Mouse (Mus musculus): Measurements from ENCODE around the gene Stx1a. TPM values are rescaled to one million over a fixed set of nuclear protein-coding genes. Genes with fewer than 3 reads are reported as not detected.

Gene Stx1a
- polyA plus RNA-seq, 1 experiment: 5.3 TPM

GRCm38 (mm10) chr5:134985633-134986297 is 37.5 kb upstream of the Stx1a start, which contains the start of gene Cldn3:
Cldn3 (plus strand) TSS chr5:134986214.
- TF ChIP-seq MYOG (IDR thresholded peaks at IDR 0.05; ENCODE audit: control insufficient read depth, extremely low read depth, insufficient read length): no peak
- no peak for TF ChIP-seq MAX (IDR thresholded peaks at IDR 0.05)
- no peak for TF ChIP-seq CTCF (IDR thresholded peaks at IDR 0.05; ENCODE audit: control insufficient read depth, insufficient read depth, insufficient read length)
- no peak for TF ChIP-seq CEBPB (IDR thresholded peaks at IDR 0.05; ENCODE audit: low read depth)
- no peak for TF ChIP-seq FOSL1 (IDR thresholded peaks at IDR 0.05; ENCODE audit: insufficient read depth, low read length, poor library complexity, severe bottlenecking)
- no peak for TF ChIP-seq MYOD1 (IDR thresholded peaks at IDR 0.05; ENCODE audit: control insufficient read depth, insufficient read length, low read depth)
- no peak for TF ChIP-seq USF1 (IDR thresholded peaks at IDR 0.05; ENCODE audit: low read depth)
- Histone ChIP-seq H3K36me3 (ENCODE audit: control insufficient read depth, insufficient read depth) (no peaks in the 10 kb centered on the region), H3K27me3 (ENCODE audit: control insufficient read depth, insufficient read depth, insufficient read length) (peaks cover 26% of the 10 kb centered on the region), H3K4me3 (ENCODE audit: insufficient read depth, poor library complexity, severe bottlenecking) (no peak within 1 kb of the TSS), H3ac (ENCODE audit: control insufficient read depth, insufficient read length, low read depth) (no peak within 1 kb of the TSS), H3K79me3 (ENCODE audit: low read depth) (no peaks in the 10 kb centered on the region), H3K79me2 (ENCODE audit: control insufficient read depth, insufficient read depth) (no peaks in the 10 kb centered on the region)

- H3K27me3 ChIP-seq (ENCODE audit: control insufficient read depth, insufficient read depth, insufficient read length): peaks cover 26% of the 10 kb centered on the region
Measured at GRCm38 (mm10) chr5:134986298-134987268, 36.7 kb upstream of the Stx1a start.

GRCm38 (mm10) chr5:134989166-134989565 is 34.1 kb upstream of the Stx1a start:
- no peaks in the 10 kb centered on the region for H3K36me3 ChIP-seq (ENCODE audit: control insufficient read depth, insufficient read depth)
- H3K27me3 ChIP-seq (ENCODE audit: control insufficient read depth, insufficient read depth, insufficient read length): peaks cover 26% of the 10 kb centered on the region
- H3ac ChIP-seq (ENCODE audit: control insufficient read depth, insufficient read length, low read depth): no peak overlapping the region
- no peaks in the 10 kb centered on the region for H3K79me2 ChIP-seq (ENCODE audit: control insufficient read depth, insufficient read depth)
- no peak overlapping the region for H3K4me3 ChIP-seq (ENCODE audit: insufficient read depth, poor library complexity, severe bottlenecking)
- TF ChIP-seq MYOG (IDR thresholded peaks at IDR 0.05; ENCODE audit: control insufficient read depth, extremely low read depth, insufficient read length) (no peak), CTCF (IDR thresholded peaks at IDR 0.05; ENCODE audit: control insufficient read depth, insufficient read depth, insufficient read length) (no peak), MAX (IDR thresholded peaks at IDR 0.05) (no peak), CEBPB (IDR thresholded peaks at IDR 0.05; ENCODE audit: low read depth) (no peak), MYOD1 (IDR thresholded peaks at IDR 0.05; ENCODE audit: control insufficient read depth, insufficient read length, low read depth) (no peak), USF1 (IDR thresholded peaks at IDR 0.05; ENCODE audit: low read depth) (no peak)
- no peaks in the 10 kb centered on the region for H3K79me3 ChIP-seq (ENCODE audit: low read depth)

More at GRCm38 (mm10) chr5:134986298-134987268, 36.7 kb upstream of the Stx1a start:
- Histone ChIP-seq H3K79me3 (ENCODE audit: low read depth) (no peaks in the 10 kb centered on the region), H3K36me3 (ENCODE audit: control insufficient read depth, insufficient read depth) (no peaks in the 10 kb centered on the region), H3ac (ENCODE audit: control insufficient read depth, insufficient read length, low read depth) (no peak overlapping the region), H3K79me2 (ENCODE audit: control insufficient read depth, insufficient read depth) (no peaks in the 10 kb centered on the region), H3K4me3 (ENCODE audit: insufficient read depth, poor library complexity, severe bottlenecking) (no peak overlapping the region)
- no peak for TF ChIP-seq USF1 (IDR thresholded peaks at IDR 0.05; ENCODE audit: low read depth)
- TF ChIP-seq FOSL1 (IDR thresholded peaks at IDR 0.05; ENCODE audit: insufficient read depth, low read length, poor library complexity, severe bottlenecking): no peak
- TF ChIP-seq MYOG (IDR thresholded peaks at IDR 0.05; ENCODE audit: control insufficient read depth, extremely low read depth, insufficient read length): no peak
- no peak for TF ChIP-seq CEBPB (IDR thresholded peaks at IDR 0.05; ENCODE audit: low read depth)
- TF ChIP-seq MAX (IDR thresholded peaks at IDR 0.05): no peak
- TF ChIP-seq CTCF (IDR thresholded peaks at IDR 0.05; ENCODE audit: control insufficient read depth, insufficient read depth, insufficient read length): no peak
- no peak for TF ChIP-seq MYOD1 (IDR thresholded peaks at IDR 0.05; ENCODE audit: control insufficient read depth, insufficient read length, low read depth)

- TF ChIP-seq CTCF (IDR thresholded peaks at IDR 0.05; ENCODE audit: control insufficient read depth, insufficient read depth, insufficient read length): no peak
- TF ChIP-seq CEBPB (IDR thresholded peaks at IDR 0.05; ENCODE audit: low read depth): peak; percentile 65
- Histone ChIP-seq H3K4me3 (ENCODE audit: insufficient read depth, poor library complexity, severe bottlenecking) (no peak overlapping the region), H3K79me3 (ENCODE audit: low read depth) (no peaks in the 10 kb centered on the region), H3K27me3 (ENCODE audit: control insufficient read depth, insufficient read depth, insufficient read length) (peaks cover 26% of the 10 kb centered on the region), H3ac (ENCODE audit: control insufficient read depth, insufficient read length, low read depth) (no peak overlapping the region), H3K79me2 (ENCODE audit: control insufficient read depth, insufficient read depth) (no peaks in the 10 kb centered on the region), H3K36me3 (ENCODE audit: control insufficient read depth, insufficient read depth) (no peaks in the 10 kb centered on the region)
Measured at GRCm38 (mm10) chr5:134989741-134990140, 33.5 kb upstream of the Stx1a start.

GRCm38 (mm10) chr5:134992566-134992965 is 30.7 kb upstream of the Stx1a start:
- Histone ChIP-seq H3K79me2 (ENCODE audit: control insufficient read depth, insufficient read depth) (no peaks in the 10 kb centered on the region), H3K27me3 (ENCODE audit: control insufficient read depth, insufficient read depth, insufficient read length) (peaks cover 13% of the 10 kb centered on the region), H3K79me3 (ENCODE audit: low read depth) (no peaks in the 10 kb centered on the region), H3K36me3 (ENCODE audit: control insufficient read depth, insufficient read depth) (no peaks in the 10 kb centered on the region), H3ac (ENCODE audit: control insufficient read depth, insufficient read length, low read depth) (no peak overlapping the region), H3K4me3 (ENCODE audit: insufficient read depth, poor library complexity, severe bottlenecking) (no peak overlapping the region)
- TF ChIP-seq CTCF (IDR thresholded peaks at IDR 0.05; ENCODE audit: control insufficient read depth, insufficient read depth, insufficient read length) (no peak), MYOG (IDR thresholded peaks at IDR 0.05; ENCODE audit: control insufficient read depth, extremely low read depth, insufficient read length) (no peak), CEBPB (IDR thresholded peaks at IDR 0.05; ENCODE audit: low read depth) (no peak), FOSL1 (IDR thresholded peaks at IDR 0.05; ENCODE audit: insufficient read depth, low read length, poor library complexity, severe bottlenecking) (no peak), MAX (IDR thresholded peaks at IDR 0.05) (no peak), MYOD1 (IDR thresholded peaks at IDR 0.05; ENCODE audit: control insufficient read depth, insufficient read length, low read depth) (no peak), USF1 (IDR thresholded peaks at IDR 0.05; ENCODE audit: low read depth) (no peak)
